Mouse (Mus musculus) limb, embryonic 14.5 days (tissue): ENCODE measurements around the gene Zer1. TPM values are rescaled to one million over a fixed set of nuclear protein-coding genes. Genes with fewer than 3 reads are reported as not detected.

ENCODE experiments used
- ATAC-seq: fragments of 200-750 bp; cut with Nextera tagmentation; 2 replicates; pipeline ENCODE4 v1.8.0; 2017; ENCODE audit warnings: low read depth, moderate number of reproducible peaks, moderate TSS enrichment; ENCODE audit not compliant: low FRiP score
- DNase-seq: peaks from one replicate; pipeline ENCODE4 v3.0.0-alpha.2; 2015; ENCODE audit warnings: low spot score
- H3K27ac ChIP-seq: fragments of 300-500 bp; sonication (generic); replicated peaks from 2 replicates; pipeline ENCODE4 v1.5.1; 2014; ENCODE audit warnings: low read depth, mild to moderate bottlenecking, low read length, moderate library complexity, mixed read lengths
- H3K27me3 ChIP-seq: fragments of 300-500 bp; sonication (generic); 2 replicates; pipeline ENCODE4 v1.6.1; 2014; ENCODE audit warnings: low read length, mixed read lengths; ENCODE audit not compliant: control insufficient read depth, insufficient read depth
- H3K36me3 ChIP-seq: fragments of 300-500 bp; sonication (generic); 2 replicates; pipeline ENCODE4 v1.6.1; 2014; ENCODE audit warnings: mild to moderate bottlenecking, low read length, moderate library complexity, mixed read lengths; ENCODE audit not compliant: control insufficient read depth, insufficient read depth
- H3K4me1 ChIP-seq: fragments of 300-500 bp; sonication (generic); 2 replicates; pipeline ENCODE4 v1.6.1; 2014; ENCODE audit warnings: antibody characterized with exemption, low read length, mixed read lengths; ENCODE audit not compliant: control insufficient read depth, insufficient read depth
- H3K4me2 ChIP-seq: fragments of 300-500 bp; sonication (generic); replicated peaks from 2 replicates; pipeline ENCODE4 v1.6.1; 2014; ENCODE audit warnings: low read depth, mild to moderate bottlenecking, low read length, moderate library complexity; ENCODE audit not compliant: severe bottlenecking
- H3K4me3 ChIP-seq: fragments of 300-500 bp; sonication (generic); replicated peaks from 2 replicates; pipeline ENCODE4 v1.5.1; 2014; ENCODE audit warnings: low read length
- H3K9ac ChIP-seq: fragments of 300-500 bp; sonication (generic); 2 replicates; pipeline ENCODE4 v1.6.1; 2014; ENCODE audit warnings: mild to moderate bottlenecking, low read depth, low read length, moderate library complexity; ENCODE audit not compliant: severe bottlenecking
- H3K9me3 ChIP-seq: fragments of 300-500 bp; sonication (generic); 2 replicates; pipeline ENCODE4 v1.6.1; 2016; ENCODE audit warnings: low read length; ENCODE audit not compliant: control insufficient read depth
- POLR2A ChIP-seq: fragments of 200-500 bp; IDR thresholded peaks from 2 replicates; pipeline ENCODE4 v1.8.0; 2012; ENCODE audit warnings: inconsistent platforms, mild to moderate bottlenecking, moderate library complexity, borderline replicate concordance; ENCODE audit not compliant: insufficient read depth, insufficient read length; ENCODE audit errors: extremely low read depth
- WGBS: fragments of 180-500 bp; shearing (Covaris S2); extraction: QIAGEN DNeasy Blood & Tissue Kit; methylation state at CpG from one replicate; pipeline ENCODE4 v1.1.7; 2014; 5-methylcytosine and 5-hydroxymethylcytosine counted together
- polyA plus RNA-seq, 2 experiments: library from polyadenylated mRNA; depleted of rRNA in 1 of 2; stranded (reverse) in 1 of 2; unstranded in 1 of 2; fragments of >200 nt; fragmentation: Nextera tagmentation in 1 of 2; extraction: Ambion mirVana in 1 of 2; gene quantifications; 2 replicates each; pipeline versions ENCODE4 v1.2.1 to v1.2.3; 2012 to 2014

The Zer1 gene
- polyA plus RNA-seq, 2 experiments: 9.7 to 60.3 TPM

DNA sequence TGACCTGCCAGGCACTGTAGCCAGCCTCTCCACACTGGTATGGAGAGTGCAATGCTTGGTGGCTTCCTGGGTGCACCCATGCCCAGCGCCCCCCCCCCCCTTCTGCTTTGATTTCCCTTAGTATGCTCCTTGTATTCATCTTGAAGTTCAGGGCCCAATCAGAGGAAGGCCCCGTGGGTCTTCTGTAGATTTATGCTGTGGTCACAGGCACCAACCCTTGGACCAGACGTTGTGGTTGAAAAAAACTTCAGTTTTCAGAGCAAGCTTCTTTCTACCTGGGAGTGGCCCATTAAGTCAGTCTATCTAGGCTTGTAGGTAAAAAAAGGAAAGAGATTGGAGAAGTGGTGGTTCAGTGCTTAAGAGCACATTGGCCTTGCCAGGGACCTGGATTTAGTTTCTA is 60.6 kb downstream of the Zer1 start:
- no peak for ATAC-seq
- peak overlapping the region; percentile 59 for H3K4me3 ChIP-seq
- peak overlapping the region; percentile 59; the same call in 1 of the 2 replicates for H3K9ac ChIP-seq
- H3K9me3 ChIP-seq: no peaks in the 10 kb centered on the region
- peak overlapping the region; percentile 80; the same call in 1 of the 2 replicates for H3K27ac ChIP-seq
- H3K36me3 ChIP-seq: peaks cover 7% of the 10 kb centered on the region
- WGBS: 12% methylated on average over 3 of the region's 3 CpGs
- H3K27me3 ChIP-seq: no peaks in the 10 kb centered on the region
- peaks cover 24% of the 10 kb centered on the region for H3K4me1 ChIP-seq
- TF ChIP-seq POLR2A: no peak
- peak overlapping the region; percentile 74 for H3K4me2 ChIP-seq
- DNase-seq: no peak

DNA sequence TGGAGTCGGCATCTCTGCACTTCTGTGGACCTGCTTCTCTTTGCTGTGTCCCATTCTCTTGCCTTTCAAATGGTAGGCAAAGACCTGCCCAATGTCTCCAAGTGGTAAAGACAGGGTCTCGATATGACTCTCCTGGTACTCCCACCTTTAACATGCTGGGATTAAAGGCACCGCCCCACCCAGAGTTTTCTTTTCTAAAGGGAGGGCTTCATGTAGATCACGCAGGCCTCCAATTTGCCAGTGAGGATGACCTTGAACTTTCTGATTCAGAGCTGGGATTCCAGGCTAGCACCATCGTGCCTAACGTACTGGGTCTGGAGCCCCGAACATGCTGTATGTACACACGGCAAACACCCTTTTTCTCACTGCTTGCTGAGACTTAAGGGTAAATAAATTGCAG is 61.1 kb downstream of the Zer1 start:
- peak overlapping the region; percentile 59 for H3K4me3 ChIP-seq
- DNase-seq (no peak), ATAC-seq (no peak)
- H3K4me1 ChIP-seq: peaks cover 24% of the 10 kb centered on the region
- H3K27me3 ChIP-seq: no peaks in the 10 kb centered on the region
- H3K4me2 ChIP-seq: peak overlapping the region; percentile 74
- H3K9me3 ChIP-seq: no peaks in the 10 kb centered on the region
- TF ChIP-seq POLR2A: no peak
- H3K27ac ChIP-seq: peak overlapping the region; percentile 80
- WGBS: 4% methylated on average over 8 of the region's 8 CpGs
- H3K36me3 ChIP-seq: peaks cover 1% of the 10 kb centered on the region; the same call in 1 of the 2 replicates
- peak overlapping the region; percentile 59 for H3K9ac ChIP-seq

DNA sequence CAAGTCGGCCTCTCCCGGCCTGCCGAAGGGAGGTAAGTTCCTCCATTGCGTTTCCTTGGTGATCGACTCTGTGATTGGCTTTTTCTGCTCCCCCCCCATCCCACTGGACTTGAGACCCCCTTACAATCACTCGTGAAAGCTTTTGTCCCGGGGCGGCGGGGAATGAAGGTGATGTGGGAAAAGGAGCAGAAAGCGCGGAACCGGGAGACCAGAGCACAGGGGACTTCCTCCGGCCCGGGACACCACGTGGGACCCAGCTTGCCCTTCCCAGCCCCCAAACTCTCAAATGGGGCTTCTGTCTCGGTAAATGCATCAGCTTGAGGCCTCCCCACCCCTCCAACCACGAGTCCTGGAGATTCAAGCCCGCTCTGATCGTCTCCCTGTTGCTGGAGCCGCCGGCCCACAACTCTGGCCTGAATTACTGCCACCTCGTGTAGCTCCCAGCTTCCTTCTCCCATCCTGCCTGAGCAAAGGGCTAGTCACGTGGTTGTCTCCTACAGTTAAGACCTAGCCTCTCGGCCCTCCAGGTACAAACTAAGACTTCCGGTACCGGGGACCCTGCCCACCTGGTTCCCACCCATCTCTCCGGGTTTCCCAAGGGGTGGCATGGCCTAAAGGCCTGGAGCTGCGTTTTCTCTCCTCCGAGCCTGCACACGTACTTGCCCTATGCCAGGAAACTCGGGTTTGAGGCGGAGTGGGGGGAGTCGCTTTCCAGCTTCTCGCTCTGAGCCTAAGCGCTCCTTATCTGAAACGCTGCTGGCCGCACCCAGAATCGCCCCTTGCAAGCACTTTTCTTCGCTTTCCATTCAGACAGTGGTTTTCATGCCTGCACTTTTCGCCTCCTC is 61.9 kb downstream of the Zer1 start:
- H3K27me3 ChIP-seq: no peaks in the 10 kb centered on the region
- H3K27ac ChIP-seq: peak overlapping the region; percentile 80
- H3K36me3 ChIP-seq: no peaks in the 10 kb centered on the region
- H3K9me3 ChIP-seq: no peaks in the 10 kb centered on the region
- H3K4me3 ChIP-seq: peak overlapping the region; percentile 59
- DNase-seq: peak; percentile 67
- under 1% methylated on average over 40 of the region's 40 CpGs for WGBS
- ATAC-seq: peak; percentile 17; the same call in 1 of the 2 replicates
- peak overlapping the region; percentile 59 for H3K9ac ChIP-seq
- peaks cover 20% of the 10 kb centered on the region for H3K4me1 ChIP-seq
- peak overlapping the region; percentile 74 for H3K4me2 ChIP-seq
- peak; percentile 51; the same call in 1 of the 2 replicates for TF ChIP-seq POLR2A

DNA sequence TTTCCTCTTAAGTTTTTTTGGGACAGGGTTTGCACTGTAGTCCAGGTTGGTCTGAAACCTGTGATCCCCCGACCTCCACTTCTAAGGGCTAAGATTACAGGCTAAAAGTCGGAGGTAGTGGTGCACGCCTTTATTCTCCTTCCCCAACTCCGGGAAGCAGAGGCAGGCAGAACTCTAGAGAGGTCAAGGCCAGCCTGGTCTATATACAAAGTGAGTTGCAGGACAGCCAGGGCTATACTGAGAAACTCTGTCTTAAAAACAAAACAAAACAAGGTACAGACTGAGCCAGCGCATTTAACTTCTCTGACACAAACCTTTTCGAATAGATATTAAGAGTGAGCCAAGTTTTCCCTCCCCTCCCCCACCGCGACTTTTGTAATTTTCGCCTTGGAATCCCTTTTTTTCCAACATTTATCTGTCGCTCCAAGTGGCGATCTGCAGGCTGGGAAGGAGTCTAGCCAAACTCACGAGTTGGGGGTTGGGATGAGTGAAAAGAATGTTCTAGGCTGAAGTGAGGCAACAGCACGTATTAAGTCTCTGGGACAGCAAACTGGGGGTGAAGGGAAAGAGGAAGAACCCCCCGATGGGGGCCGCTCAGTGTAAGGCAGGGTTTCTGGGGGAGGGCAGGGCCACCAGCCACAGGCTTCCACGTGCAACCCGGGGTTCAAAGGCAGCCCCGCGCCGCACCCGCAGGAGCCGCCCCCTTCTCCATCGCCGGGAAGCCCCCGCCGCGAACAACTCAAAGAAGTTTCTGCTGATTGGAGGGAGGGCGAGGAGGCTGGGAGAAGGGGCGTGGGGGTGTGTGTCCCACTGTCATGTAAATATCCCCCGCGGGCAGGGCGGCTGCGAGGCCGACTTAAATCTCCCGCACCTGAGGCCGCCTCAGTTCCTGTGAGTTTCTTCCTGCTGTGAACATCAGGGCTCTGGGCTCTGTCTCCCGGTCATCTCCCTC is 62.9 kb downstream of the Zer1 start:
- Histone ChIP-seq H3K36me3 (no peaks in the 10 kb centered on the region), H3K4me2 (peak overlapping the region; percentile 74), H3K4me1 (peaks cover 20% of the 10 kb centered on the region), H3K27me3 (no peaks in the 10 kb centered on the region), H3K4me3 (peak overlapping the region; percentile 59), H3K9ac (peak overlapping the region; percentile 59), H3K27ac (peak overlapping the region; percentile 80), H3K9me3 (no peaks in the 10 kb centered on the region)
- 13% methylated on average over 23 of the region's 37 CpGs for WGBS
- ATAC-seq: peak; percentile 9; the same call in 1 of the 2 replicates
- DNase-seq: peak; percentile 75
- no peak for TF ChIP-seq POLR2A

DNA sequence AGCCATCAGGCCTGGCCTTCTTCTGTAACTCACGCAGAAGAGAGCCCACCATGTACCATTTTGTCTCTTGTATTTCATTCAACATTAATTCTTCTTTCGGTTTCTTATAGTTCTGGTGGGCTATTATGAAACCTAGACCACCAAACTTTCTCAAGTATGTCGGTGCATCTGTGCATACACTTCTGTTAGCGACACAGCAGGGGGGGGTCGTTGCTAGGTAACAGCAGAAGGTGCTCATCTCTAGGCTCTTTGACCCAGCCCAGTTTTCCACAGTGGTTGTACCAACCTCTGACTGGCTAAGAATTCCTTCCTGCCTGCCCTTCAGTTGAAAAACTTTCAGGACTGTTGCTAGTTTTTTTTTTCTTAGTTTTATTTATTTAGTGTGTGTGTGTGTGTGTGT is 66.0 kb downstream of the Zer1 start:
- no peak overlapping the region for H3K9ac ChIP-seq

More for the DNA sequence above, 66.0 kb downstream of the Zer1 start:
- DNase-seq (no peak), ATAC-seq (no peak)
- peaks cover 2% of the 10 kb centered on the region for H3K4me1 ChIP-seq
- H3K27ac ChIP-seq: no peak overlapping the region
- no peaks in the 10 kb centered on the region for H3K9me3 ChIP-seq
- TF ChIP-seq POLR2A: no peak
- H3K4me2 ChIP-seq: no peak overlapping the region
- H3K4me3 ChIP-seq: no peak overlapping the region
- H3K36me3 ChIP-seq: no peaks in the 10 kb centered on the region
- WGBS: 60% methylated on average over 5 of the region's 5 CpGs
- no peaks in the 10 kb centered on the region for H3K27me3 ChIP-seq
